Mouse (Mus musculus): Measurements from ENCODE around the gene Mocs3.

GRCm38 (mm10) chr2:168256506-168256905 lies 26.1 kb downstream of the Mocs3 start:
- no peak for TF ChIP-seq POLR2A (IDR thresholded peaks at IDR 0.05; ENCODE audit: control insufficient read depth, low read depth, low read length)
- no peak for TF ChIP-seq CTCF (IDR thresholded peaks at IDR 0.05; ENCODE audit: control insufficient read depth, insufficient read depth, insufficient replicate concordance, low read depth, low read length)
